Mouse (Mus musculus) heart, adult 2 months (tissue): ENCODE results near the gene Olfr872.
"Not testable (repeated sequence)": the region's sequence is repeated elsewhere in the genome, so short reads cannot be mapped to it uniquely, and the experiment has no call there.

Source experiments
- CTCF ChIP-seq: fragments of 200-600 bp; IDR thresholded peaks from 2 replicates; pipeline ENCODE4 v1.8.1; 2022; ENCODE audit warnings: antibody characterized with exemption, mild to moderate bottlenecking, moderate library complexity
- EP300 ChIP-seq: fragments of 200-500 bp; IDR thresholded peaks from 2 replicates; pipeline ENCODE4 v1.6.1; 2011; ENCODE audit warnings: low read depth, low read length, control low read depth; ENCODE audit not compliant: insufficient read depth
- POLR2A ChIP-seq: fragments of 200-500 bp; IDR thresholded peaks from 2 replicates; pipeline ENCODE4 v1.6.1; 2011; ENCODE audit warnings: mild to moderate bottlenecking, low read depth, low read length, control low read depth; ENCODE audit not compliant: insufficient read depth

DNA sequence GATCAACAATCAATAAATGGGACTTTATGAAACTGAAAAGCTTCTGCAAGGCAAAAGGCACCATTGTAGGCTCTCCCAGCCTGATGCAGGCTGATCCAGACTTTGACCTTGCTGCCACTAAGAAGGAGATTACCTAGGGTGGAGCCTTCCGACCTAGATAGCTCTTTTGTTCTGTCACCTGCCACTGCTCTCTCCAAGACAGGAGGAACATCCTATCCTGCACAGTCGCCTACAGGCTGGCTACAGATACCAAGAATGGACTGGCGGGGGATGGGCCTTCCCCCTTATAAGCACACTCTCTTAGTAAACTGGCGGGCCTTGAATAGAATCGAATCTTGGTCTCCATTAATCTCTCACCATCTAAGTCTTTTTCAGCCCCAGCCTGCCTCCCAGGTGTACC lies 58.6 kb downstream of the Olfr872 start:
- TF ChIP-seq EP300, CTCF, POLR2A: not testable (repeated sequence)
